Mouse (Mus musculus): ENCODE measurements around the gene Rfx7.
A peak's percentile ranks its signal among the peaks of the same experiment; 100 is the strongest.

The Rfx7 gene

DNA sequence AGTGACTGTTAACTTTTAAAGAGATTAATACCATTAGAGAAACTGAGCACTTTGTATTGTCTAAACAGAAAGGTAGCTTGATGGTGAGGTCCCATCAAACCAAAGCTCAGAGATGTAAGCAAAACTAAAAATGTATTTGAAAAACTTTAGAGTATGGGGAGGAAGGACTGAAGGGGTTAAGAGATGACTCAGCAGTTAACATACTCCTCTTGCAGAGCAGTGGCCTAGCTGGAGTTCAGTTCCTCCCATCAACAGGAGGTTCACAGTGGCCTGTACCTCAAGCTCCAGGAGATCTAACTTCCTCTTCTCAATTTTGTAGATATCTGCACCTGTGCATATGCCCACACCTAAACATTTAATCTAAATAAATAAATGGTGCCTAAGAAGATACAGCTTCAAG, 11.6 kb downstream of the Rfx7 start:
- no peak for DNase-seq (ENCODE audit: low spot score)

- DNase-seq (ENCODE audit: low spot score): no peak
Measured at GRCm38 (mm10) chr9:72558780-72559179, 26.7 kb downstream of the Rfx7 start.

DNA sequence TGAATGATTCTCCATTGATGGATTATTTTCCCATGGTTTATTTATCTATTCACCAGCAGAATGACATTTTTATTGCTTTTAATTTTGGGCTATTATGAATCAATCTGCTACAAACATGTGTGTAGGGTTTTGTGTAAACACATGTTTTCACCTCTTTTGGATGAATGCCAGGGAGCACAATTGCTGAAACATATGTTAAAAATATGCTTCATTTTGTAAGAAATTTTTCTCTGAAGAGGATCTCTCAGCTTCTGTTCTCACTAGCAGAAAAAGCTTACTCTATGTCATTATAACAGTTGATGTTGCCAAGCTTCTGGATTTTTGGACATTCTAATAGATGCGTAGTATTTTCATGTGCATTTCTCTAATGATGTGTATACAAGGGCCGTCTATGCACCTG, 28.3 kb downstream of the Rfx7 start:
- no peak for DNase-seq (ENCODE audit: low spot score)

- DNase-seq (ENCODE audit: low spot score): no peak
Measured at GRCm38 (mm10) chr9:72563277-72563676, 31.2 kb downstream of the Rfx7 start.

- no peak for DNase-seq (ENCODE audit: low spot score)
Measured at GRCm38 (mm10) chr9:72567116-72567515, 35.1 kb downstream of the Rfx7 start.

- no peak for DNase-seq (ENCODE audit: low spot score)
Measured at GRCm38 (mm10) chr9:72580216-72580615, 48.2 kb downstream of the Rfx7 start.

DNA sequence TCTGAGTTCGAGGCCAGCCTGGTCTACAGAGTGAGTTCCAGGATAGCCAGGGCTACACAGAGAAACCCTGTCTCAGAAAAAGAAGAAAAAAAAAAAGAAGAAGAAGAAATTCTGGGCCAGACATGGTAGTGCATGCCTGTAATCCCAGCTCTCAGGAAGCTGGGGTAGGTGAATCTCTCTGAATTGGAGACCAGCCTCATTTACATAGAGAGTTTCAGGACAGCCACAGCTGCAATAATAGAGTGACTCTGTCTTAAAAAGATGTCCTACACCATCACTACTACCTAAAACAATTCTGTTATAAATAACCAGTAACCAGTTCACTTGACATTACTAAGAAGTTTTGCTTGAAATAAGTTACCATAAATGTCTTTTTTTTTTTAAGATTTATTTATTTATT, 58.8 kb downstream of the Rfx7 start:
- no peak for DNase-seq (ENCODE audit: low spot score)

DNA sequence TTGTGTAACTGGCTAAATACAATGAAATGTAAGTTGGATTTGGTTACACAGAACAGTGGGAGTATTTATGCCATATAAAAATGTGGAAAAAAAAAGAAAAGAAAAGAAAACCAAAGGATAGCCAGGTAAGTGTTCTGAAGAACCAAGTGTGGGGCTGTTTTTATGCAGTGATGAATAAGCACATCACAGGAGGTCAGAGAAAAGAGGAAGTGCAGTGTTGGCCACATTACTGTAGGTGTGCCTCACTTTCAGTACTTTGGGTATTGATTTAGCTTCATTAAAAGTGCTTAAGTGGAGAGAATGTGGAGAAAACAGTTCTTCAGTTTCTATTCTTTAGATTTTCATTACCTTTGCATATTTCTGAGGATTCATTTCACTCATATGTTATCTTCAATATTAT, 60.0 kb downstream of the Rfx7 start:
- no peak for DNase-seq (ENCODE audit: low spot score)

DNA sequence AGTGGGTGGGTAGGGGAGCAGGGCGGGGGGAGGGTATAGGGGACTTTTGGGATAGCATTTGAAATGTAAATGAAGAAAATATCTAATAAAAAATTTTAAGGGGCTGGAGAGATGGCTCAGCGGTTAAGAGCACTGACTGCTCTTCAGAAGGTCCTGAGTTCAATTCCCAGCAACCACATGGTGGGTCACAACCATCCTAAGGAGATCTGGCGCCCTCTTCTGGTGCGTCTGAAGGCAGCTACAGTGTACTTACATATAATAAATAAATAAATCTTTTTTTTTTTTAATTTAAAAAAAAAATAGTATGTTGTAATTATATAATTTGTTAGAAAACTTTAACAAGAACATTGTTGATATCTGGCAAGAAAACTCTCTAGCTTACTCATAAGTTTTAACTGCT, 62.6 kb downstream of the Rfx7 start:
- DNase-seq (ENCODE audit: low spot score): peak; percentile 12

DNA sequence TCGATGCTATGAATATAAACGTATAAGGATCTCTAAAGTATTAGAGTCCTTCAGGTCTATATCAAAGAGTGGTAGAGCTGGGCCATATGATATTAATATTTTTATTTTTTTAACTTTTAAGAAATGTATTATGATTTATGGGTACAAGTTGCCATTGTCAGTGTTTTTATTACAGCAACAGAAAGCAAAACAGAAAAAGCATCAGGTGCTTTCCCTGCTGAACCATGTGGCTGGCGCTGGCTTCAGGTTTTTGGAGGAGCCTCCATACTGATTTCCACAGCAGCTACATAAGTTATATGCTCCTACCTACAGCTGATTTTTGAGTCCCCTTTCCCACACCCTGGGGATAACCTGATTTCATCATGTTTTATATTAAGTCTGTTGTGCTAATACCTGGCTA, 68.1 kb downstream of the Rfx7 start:
- DNase-seq (ENCODE audit: low spot score): no peak

DNA sequence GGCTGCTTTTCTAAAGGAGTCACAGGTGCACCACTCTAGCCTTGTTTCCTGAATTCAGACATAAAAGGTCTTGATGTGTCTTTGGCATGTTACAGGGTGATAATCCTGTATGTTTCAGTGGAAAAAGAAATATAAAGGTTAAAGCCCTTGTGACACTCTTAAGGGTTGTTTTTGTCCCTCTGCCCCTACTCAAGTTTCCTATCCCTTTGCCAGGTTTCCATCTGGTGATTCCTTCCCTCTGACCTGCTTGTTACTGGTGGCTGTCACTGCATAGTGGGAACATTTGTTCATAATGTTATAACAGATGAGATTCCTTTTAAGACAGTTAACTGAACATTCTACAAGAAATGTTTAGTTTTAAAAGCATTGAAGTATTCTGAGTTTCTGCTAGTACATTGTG, 77.7 kb downstream of the Rfx7 start:
- DNase-seq (ENCODE audit: low spot score): no peak

DNA sequence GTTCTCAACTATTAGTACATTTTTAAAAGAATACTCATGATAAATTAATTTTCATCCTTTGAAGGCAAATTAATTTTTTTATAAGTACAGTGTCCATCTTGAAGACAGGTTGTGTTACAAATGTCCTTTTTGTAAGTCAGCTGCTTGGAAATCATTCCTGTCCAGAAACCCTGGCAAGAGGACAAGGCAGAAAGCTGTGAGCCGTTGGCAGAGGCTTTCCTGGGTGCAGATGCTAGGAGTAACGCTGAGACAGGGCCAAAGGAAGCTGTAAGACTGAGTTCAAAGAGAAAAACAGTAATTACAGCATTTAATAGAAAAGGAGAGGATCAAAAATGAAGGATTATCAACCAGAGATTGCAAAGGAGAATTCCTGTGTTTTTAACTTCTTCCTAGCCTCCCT, 81.8 kb downstream of the Rfx7 start:
- no peak for DNase-seq (ENCODE audit: low spot score)

DNA sequence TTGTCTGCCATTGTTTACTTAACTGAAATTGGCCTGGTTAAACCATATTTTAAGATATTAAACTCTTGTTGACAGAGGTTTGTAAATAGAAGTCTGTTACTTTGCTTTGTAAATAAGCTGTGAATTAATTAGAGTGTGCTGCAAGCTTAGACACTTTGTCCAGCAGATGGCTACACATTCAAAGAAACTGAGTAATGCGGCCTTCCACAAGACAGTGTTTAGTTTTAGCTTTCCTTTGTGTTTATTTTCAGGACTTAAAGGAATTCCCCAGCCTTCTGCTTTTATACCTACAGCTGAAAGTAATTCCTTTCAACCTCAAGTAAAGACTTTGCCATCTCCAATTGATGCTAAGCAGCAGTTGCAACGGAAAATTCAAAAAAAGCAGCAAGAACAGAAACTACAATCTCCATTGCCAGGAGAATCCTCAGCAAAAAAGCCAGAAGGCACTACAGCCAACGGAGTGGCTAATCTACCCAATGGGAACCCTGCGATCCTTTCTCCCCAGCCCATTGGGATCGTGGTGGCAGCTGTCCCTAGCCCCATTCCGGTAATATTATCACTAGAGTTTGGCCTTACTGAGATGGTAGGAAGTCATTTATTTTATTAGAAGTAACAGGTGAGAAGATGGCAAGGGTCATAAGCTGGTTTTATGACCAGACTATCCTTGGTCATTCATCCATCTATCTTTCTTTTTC, 82.9 kb downstream of the Rfx7 start:
- DNase-seq (ENCODE audit: low spot score): no peak

GRCm38 (mm10) chr9:72618037-72618436, 86.0 kb downstream of the Rfx7 start:
- DNase-seq (ENCODE audit: low spot score): no peak

GRCm38 (mm10) chr9:72623605-72624004, 91.6 kb downstream of the Rfx7 start:
- no peak for DNase-seq (ENCODE audit: low spot score)

- DNase-seq (ENCODE audit: low spot score): no peak
Measured at GRCm38 (mm10) chr9:72627598-72627997, 95.6 kb downstream of the Rfx7 start.

DNA sequence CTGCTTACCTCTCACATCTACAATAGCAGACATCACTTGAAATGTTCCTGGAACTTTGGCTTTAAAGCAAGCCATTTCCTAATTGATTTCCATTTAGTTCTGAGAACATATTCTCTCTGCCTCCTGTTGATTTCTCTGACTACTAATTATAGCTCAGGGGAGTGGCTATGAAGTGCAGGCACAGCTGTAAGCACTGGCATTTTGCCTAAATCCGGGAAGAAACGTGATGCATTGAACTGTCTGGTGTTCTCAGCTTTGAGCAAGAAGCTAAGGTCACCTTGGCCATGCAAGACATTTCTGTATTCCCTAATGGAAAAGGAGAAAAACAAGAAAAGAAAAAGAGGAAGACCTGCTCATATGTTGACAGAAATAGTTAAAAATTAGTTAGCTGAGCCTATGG, 96.6 kb downstream of the Rfx7 start:
- no peak for DNase-seq (ENCODE audit: low spot score)

DNA sequence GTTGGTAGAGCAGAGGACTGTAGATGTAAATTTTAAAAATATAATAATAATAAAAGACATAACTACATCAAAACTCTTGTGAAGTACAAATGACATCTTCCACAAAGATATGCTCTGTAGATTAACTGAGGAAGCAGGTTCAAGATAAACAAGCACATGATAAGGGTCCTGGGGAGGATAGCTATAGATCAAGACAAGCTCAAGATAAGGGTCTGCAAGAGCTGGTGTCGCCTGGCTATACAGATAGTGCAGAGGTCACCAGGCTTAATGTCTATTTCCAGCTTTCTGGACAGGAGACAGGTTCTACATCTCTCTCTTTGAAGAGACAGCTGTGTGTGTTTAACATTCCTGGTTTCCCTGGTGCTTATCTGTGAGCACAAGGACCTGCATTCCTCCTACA, 100.2 kb downstream of the Rfx7 start:
- no peak for DNase-seq (ENCODE audit: low spot score)

GRCm38 (mm10) chr9:72635134-72635533, 103.1 kb downstream of the Rfx7 start:
- DNase-seq (ENCODE audit: low spot score): no peak

GRCm38 (mm10) chr9:72636547-72636946, 104.5 kb downstream of the Rfx7 start:
- no peak for DNase-seq (ENCODE audit: low spot score)

GRCm38 (mm10) chr9:72637243-72637642, 105.2 kb downstream of the Rfx7 start:
- DNase-seq (ENCODE audit: low spot score): no peak

DNA sequence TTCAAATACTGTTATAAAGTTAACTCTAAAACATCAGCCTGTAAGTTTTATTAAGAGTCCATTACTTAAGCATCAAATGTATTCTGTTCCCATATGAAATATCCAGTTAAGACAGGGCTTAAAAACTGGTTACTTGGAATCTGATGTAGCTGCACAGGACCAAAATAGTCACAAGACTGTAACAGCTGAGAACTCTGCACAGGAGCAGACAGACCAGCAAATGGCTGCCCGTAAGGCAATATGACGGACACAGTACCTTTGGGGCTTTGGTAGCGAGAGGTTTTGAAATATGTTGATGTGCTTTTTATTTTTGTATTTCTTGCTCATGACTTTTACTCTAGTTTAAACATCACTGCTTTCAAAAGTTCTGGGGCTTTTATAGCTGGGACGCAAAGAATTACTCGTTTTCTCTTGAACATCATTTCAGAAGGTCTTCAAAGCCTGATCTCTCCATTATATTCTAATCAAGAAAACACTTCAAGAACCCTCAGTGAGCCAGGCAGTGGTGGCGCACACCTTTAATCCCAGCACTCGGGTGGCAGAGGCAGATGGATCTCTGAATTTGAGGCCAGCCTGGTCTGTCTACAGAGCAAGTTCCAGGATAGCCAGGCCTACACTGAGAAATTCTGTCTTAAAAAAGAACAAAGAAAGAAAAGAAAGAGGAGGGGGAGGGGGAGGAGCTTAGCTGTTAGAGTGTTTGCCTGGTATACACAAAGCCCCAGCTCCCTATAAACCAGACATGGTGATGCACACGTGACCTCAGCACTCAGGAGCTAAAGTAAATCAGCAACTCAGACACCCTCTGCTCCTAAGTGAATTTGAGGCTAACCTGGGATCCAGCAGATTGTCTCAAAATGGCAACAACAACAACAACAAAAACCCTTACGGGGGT, 107.2 kb downstream of the Rfx7 start:
- DNase-seq (ENCODE audit: low spot score): no peak

DNA sequence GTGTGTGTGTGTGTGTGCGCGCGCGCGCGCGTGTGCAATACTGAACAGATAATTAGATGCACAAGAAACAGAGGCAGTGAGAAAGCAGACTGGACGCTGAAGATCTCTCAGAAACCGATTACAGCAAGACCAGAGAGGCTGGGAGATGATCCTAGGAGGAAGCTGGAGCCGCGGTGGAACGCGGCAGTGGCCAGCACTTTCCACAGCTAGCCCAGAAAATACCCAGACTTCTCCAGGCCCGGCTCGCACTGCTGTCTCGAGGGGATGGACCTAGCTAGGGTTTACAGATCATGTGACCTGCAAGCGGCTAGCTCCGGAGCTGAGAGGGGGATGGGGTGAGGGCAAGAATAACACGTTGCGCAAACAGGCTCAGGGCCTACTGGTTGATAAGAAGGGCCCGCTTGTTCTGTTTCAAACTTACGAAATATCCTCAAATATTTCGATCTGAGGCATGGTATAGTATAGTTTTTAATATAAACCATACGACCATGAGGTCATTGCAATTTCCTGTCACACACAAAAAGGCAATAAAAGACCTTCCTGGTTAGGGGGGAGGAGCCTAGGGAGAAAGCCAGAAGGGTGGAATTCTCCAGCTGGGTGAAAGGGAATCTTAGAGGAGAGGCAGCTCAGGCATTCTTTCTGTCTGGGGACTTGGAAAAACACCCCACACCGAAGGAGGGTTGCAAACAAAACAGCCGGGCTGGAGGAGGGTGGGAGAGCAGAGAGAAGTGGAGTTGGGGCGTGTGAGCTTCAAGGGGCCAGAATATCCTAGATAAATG, 108.0 kb downstream of the Rfx7 start:
- peak; percentile 83 for DNase-seq (ENCODE audit: low spot score)
